In the genomic region with DNA sequence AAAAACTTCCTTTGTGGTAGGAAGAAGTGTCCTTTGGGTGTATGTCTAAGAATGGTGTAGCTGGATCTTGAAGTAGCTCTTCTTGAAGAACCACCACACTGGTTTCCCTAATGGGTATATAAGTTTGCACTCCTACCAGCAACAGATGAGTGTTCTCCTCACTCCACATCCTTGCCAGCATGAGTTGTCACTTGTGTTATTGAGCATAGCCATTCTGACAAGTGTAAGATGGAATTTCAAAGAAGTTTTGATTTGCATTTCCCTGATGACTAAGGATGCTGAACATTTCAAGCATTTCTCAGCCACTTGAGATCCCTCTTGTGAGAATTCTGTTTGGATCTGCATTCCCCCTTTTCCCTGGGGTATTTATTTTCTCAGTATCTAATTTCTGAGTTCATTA, we compare ENCODE assay signal across 17 mouse cellular contexts.
"Had no signal": no experiment of that assay in that cellular context is flagged by ENCODE, and none has a peak within 500 bp of the region (broad histone marks: within the 10 kb centered on the region; RNA-seq: fewer than 3 reads in every experiment).

No protein-coding gene starts in this region.

- H3K4me3 ChIP-seq: liver, embryonic 13.5 days; midbrain, embryonic 12.5 days; midbrain, embryonic 15.5 days; neural tube, embryonic 12.5 days; neural tube, embryonic 15.5 days; stomach, embryonic 15.5 days had no signal

- DNase-seq: kidney, adult 18-20 months; kidney, adult 9 months; kidney, postnatal 14 days; kidney, postnatal 4 days; liver, embryonic 13.5 days; lung, embryonic 14.5 days; retina, postnatal 1 day; right cerebral cortex, postnatal 25 days; spleen, adult 18-20 months; thymus, postnatal 36 days had no signal

- H3K27me3 ChIP-seq: liver, embryonic 13.5 days; midbrain, embryonic 12.5 days; midbrain, embryonic 15.5 days; neural tube, embryonic 12.5 days; neural tube, embryonic 15.5 days; stomach, embryonic 15.5 days had no signal

- H3K4me1 ChIP-seq: liver, embryonic 13.5 days; midbrain, embryonic 12.5 days; midbrain, embryonic 15.5 days; neural tube, embryonic 12.5 days; neural tube, embryonic 15.5 days; stomach, embryonic 15.5 days had no signal

- H3K27ac ChIP-seq: liver, embryonic 13.5 days; macrophage; midbrain, embryonic 12.5 days; midbrain, embryonic 15.5 days; neural tube, embryonic 12.5 days; neural tube, embryonic 15.5 days; stomach, embryonic 15.5 days had no signal

- ATAC-seq: intestine, embryonic 16.5 days; midbrain, embryonic 15.5 days had no signal

- H3K4me2 ChIP-seq: liver, embryonic 13.5 days; lung, embryonic 14.5 days; midbrain, embryonic 12.5 days; midbrain, embryonic 15.5 days; neural tube, embryonic 12.5 days; neural tube, embryonic 15.5 days; stomach, embryonic 15.5 days had no signal

- H3K36me3 ChIP-seq: liver, embryonic 13.5 days; midbrain, embryonic 12.5 days; midbrain, embryonic 15.5 days; neural tube, embryonic 12.5 days; neural tube, embryonic 15.5 days; stomach, embryonic 15.5 days had no signal

- H3K9ac ChIP-seq: liver, embryonic 13.5 days; lung, embryonic 14.5 days; midbrain, embryonic 12.5 days; midbrain, embryonic 15.5 days; neural tube, embryonic 12.5 days; neural tube, embryonic 15.5 days; stomach, embryonic 15.5 days had no signal

- H3K9me3 ChIP-seq: liver, embryonic 13.5 days; midbrain, embryonic 12.5 days; midbrain, embryonic 15.5 days; neural tube, embryonic 12.5 days; neural tube, embryonic 15.5 days; stomach, embryonic 15.5 days had no signal
